Mouse (Mus musculus) Patski (cell line): Measurements from ENCODE around the gene Adipoq. TPM values are rescaled to one million over a fixed set of nuclear protein-coding genes. Genes with fewer than 3 reads are reported as not detected.
"Not testable (repeated sequence)": the region's sequence is repeated elsewhere in the genome, so short reads cannot be mapped to it uniquely, and the experiment has no call there.

ENCODE experiments used
- ATAC-seq: fragments of 100-300 bp; one replicate; pipeline ENCODE4 v1.8.0; 2021
- CTCF ChIA-PET: fragments of 350-600 bp; sonication (Branson Sonifier 250); formaldehyde crosslinking; loops from one replicate; lab custom pipeline; 2022; ENCODE audit warnings: inconsistent platforms; lab: Charles Lee
- POLR2A ChIA-PET: fragments of 350-600 bp; sonication (Branson Sonifier 250); formaldehyde crosslinking; loops from one replicate; lab custom pipeline; 2022; ENCODE audit warnings: antibody characterized with exemption, inconsistent platforms; lab: Charles Lee
- DNase-seq: peaks from one replicate; pipeline ENCODE4 v3.0.0-alpha.2; 2011; ENCODE audit warnings: low read depth, low spot score
- H3K27me3 ChIP-seq: fragments of 371-371 bp; one replicate; pipeline ENCODE4 v1.5.1; 2021
- CTCF ChIP-seq: fragments of 100-300 bp; IDR thresholded peaks from one replicate; pipeline ENCODE4 v1.5.1; 2021
- in situ Hi-C: fragments of 300-500 bp; cut with MboI; formaldehyde crosslinking; loops from 3 replicates; pipeline ENCODE4 v1.11.1; 2018; ENCODE audit warnings: low pct_unique_long_range_greater_than_20kb, mixed read lengths
- polyA plus RNA-seq: library from polyadenylated mRNA; unstranded; gene quantifications from one replicate; pipeline ENCODE4 v1.2.3, GENCODE M21; 2021

Adipoq gene
- polyA plus RNA-seq, result not detected

DNA sequence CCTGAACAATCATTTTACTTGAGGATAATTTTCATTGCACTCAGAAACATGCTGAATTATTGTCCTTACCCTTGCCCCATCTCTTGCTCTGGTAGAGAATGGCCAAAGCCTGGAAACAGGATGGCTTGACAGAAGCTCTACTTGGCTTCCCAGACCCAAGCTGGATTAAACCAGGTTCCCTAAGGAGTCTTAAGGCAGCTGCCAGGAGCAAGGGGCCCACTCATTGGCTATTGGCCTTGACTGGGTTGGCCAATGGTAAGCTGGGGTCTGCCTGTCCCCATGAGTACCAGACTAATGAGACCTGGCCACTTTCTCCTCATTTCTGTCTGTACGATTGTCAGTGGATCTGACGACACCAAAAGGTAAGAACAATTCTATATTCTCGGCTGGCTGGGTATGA, at the start of gene Adipoq:
TSS of gene Adipoq (plus strand) at position 257 of the 400 bp plus-strand sequence.
- POLR2A ChIA-PET, result no interaction called here
- in situ Hi-C loops, result no loop called here

DNA sequence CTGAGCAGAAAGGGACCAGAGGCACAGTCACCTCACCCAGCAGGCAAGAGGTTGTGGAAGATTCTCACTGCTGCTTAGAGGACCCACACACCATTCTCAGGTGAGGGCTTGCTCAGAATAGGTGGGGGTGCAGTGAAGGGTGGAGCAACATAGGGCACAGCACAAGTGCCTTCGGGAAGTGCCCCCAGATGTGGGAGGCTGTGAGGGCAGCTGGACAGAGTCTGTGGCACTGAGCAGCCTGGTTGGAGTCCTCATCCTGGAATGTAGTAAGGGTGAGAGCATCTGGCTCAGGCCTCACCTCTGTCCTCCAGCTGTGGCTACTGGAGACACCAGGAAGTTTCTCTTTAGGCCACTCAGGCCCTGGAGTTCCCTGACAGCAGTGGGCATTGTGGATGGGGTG, 49.5 kb upstream of the Adipoq start:
- DNase-seq, ATAC-seq, CTCF ChIA-PET, H3K27me3 ChIP-seq: not testable (repeated sequence)
- in situ Hi-C loops, result loop anchor here (25.0 kb wide), 1 partner anchor 815 kb away; no protein-coding TSS in a partner anchor
- POLR2A ChIA-PET, result interaction anchor here (1.2 kb wide), 1 partner anchor 10 kb away, joined by 4 read pairs; the partner anchor contains the start of gene Eif4a2

More for the DNA sequence above, at the start of gene Adipoq:
- CTCF ChIA-PET, result no interaction called here
- DNase-seq (no peak), ATAC-seq (no peak)
- no peak for TF ChIP-seq CTCF
- H3K27me3 ChIP-seq, result no peaks in the 10 kb centered on the region

DNA sequence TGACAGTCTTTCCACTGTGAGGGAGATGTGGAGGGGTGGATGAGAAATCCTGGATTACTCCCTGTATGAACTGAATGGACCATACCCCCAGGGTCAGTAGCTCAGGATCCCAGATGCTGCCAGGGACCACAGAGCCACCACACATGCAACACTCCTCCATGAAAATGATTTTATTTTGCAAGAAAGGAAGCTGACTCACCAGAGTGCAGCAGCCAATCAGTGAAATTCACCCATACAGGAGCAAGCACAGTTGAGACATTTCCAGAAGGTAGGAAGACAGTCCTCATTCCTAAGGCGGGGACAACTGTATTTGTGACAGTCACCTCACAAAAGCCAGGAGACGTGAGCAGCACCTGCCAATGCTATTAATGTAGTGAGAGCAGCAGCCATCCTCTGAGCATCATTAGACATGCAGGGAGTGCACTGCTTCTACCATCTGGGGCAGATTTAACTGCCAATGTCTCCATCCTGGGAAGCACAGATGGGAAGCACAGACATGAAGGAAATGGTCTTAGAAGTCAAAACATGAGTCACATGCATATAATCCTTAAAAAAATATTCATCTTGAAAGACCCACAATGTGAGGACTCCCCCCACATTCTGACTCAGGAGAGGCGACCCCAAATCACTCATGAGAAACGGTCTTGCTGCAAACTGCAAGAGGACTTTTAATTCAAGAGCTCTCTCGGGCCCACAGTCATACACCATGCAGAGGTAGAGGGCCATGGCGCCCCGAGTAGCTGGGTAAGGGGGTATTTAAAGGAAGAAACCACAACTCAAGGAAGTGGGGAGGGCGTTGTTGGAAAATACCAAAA, 48.8 kb upstream of the Adipoq start:
- CTCF ChIA-PET, H3K27me3 ChIP-seq, DNase-seq, ATAC-seq, POLR2A ChIA-PET: not testable (repeated sequence)
- in situ Hi-C loops, result loop anchor here (25.0 kb wide), 1 partner anchor 815 kb away; no protein-coding TSS in a partner anchor

DNA sequence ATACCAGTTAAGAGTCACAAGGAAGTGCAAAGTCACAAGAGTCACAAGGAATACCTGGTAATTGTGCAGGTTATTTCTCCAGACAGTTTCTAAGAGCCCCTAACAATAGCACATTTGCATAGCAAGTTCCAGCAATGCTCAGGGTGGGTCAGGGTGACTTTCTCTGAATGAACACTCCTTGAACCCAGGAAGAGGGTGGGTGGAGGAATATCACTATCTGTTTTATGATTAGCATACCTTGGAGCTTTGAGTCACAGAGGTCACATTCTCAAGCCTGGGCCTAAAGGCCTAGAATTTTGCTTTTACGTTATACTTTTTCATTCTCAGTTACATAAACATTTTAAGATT, 48.3 kb upstream of the Adipoq start:
- POLR2A ChIA-PET, DNase-seq, ATAC-seq, CTCF ChIA-PET, H3K27me3 ChIP-seq: not testable (repeated sequence)
- in situ Hi-C loops, result loop anchor here (25.0 kb wide), 1 partner anchor 814 kb away; no protein-coding TSS in a partner anchor

DNA sequence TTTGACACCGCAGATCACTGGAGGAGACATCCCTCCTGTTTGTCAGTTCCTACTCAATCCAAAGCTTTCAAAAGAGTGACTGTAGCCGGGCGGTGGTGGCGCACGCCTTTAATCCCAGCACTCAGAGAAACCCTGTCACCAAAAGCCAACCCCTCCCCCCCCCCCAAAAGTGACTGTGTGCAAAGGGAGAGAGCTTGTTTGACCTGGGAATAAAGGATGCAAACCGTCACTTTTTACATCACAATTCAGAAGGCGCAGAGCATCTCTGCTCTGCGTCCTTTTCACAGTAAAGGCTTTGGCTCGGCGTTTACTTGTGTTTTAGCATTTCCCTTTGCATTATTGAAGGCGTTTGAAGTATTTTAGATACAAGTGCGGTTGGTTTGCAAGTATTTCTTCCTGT, 46.7 kb upstream of the Adipoq start:
- no peak for TF ChIP-seq CTCF
- in situ Hi-C loops, result loop anchor here (25.0 kb wide), 1 partner anchor 813 kb away; no protein-coding TSS in a partner anchor
- CTCF ChIA-PET, result no interaction called here
- no peaks in the 10 kb centered on the region for H3K27me3 ChIP-seq
- ATAC-seq (no peak), DNase-seq (no peak)
- POLR2A ChIA-PET, result no interaction called here

DNA sequence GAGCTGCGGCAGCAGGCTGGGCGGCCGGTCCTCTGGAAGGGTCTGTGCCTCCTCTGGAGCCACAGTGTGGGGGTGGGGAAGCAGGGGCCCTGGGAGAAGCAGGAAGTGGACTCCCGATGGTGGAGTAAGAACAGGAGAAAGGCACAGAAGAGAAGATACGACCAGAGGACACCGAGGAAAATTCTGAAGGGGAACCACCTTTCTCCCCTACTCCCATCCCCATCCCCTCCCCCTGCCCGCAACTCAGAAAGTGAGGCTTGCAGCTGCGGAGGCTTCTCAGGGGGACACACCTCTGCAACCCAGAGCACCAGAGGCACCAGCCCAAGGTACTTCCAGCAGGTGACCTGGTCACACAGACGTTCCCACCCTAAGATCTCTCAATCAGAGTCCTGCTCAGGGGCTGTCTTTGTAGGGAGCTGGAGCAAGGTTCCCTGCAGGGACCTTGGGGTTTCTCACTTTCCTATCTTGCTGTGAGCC, 46.2 kb upstream of the Adipoq start:
- CTCF ChIA-PET, result no interaction called here
- in situ Hi-C loops, result no loop called here
- DNase-seq (no peak), ATAC-seq (no peak)
- no peaks in the 10 kb centered on the region for H3K27me3 ChIP-seq
- POLR2A ChIA-PET, result no interaction called here
- TF ChIP-seq CTCF, result no peak

DNA sequence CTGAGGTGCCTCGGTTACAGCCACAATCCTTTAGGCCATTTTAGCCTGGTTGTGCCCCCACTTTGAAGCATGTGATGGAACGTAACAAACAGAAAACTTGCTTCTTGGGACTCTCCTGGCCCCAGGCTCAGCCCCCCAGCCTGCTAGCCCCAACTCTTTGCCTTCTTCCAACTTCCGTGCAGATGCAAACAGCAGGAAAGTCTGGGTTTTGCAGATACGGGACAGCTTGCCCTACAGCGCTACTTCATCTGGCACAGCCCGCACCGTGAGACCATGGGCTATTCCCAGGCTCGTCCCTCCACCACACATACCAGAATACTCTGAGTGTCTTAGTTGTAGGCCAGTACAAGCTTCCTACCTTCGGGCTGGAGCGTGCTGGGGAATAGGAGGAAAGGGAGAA, 45.7 kb upstream of the Adipoq start:
- no peaks in the 10 kb centered on the region for H3K27me3 ChIP-seq
- ATAC-seq (no peak), DNase-seq (no peak)
- TF ChIP-seq CTCF, result no peak
- in situ Hi-C loops, result no loop called here
- CTCF ChIA-PET, result no interaction called here
- POLR2A ChIA-PET, result no interaction called here

DNA sequence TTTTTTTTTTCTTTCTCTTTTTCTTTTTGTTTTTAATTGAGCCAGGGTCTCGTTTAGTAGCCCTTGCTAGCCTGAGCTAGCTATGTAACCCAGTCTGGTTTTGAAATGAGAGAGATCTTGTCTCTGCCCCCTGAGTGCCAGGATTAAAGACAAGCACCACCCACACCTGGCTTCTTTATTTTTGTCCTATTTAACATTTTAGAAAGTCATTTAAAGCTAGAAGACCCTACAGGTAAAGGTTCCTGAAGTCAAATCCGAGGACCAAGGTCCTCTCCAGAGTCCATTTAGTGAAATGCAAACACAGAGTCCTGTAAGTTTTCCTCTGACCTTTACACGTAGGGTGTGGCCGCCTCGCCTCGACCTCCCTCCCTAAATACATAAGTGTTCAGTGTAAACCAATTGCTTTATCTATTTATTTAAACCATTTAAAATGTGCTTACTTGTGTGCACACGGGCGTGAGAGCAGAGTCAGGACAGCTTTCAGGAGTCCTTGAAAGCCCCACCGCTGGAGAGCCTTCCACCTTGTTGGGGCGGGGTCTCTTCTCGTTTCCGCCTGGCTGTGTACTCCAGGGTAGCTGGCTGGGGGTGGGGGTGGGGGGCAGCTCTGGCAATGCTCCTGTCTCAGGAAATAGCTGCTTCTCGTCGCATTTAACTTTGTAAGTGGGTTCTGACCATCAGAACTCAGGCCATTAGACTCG, 43.8 kb upstream of the Adipoq start:
- POLR2A ChIA-PET, result interaction anchor here (1.1 kb wide), 1 partner anchor 26 kb away, joined by 3 read pairs; the partner anchor contains the start of gene Rfc4
- TF ChIP-seq CTCF, result no peak
- ATAC-seq, result no peak
- CTCF ChIA-PET, result no interaction called here
- DNase-seq, result no peak
- no peaks in the 10 kb centered on the region for H3K27me3 ChIP-seq
- in situ Hi-C loops, result no loop called here

DNA sequence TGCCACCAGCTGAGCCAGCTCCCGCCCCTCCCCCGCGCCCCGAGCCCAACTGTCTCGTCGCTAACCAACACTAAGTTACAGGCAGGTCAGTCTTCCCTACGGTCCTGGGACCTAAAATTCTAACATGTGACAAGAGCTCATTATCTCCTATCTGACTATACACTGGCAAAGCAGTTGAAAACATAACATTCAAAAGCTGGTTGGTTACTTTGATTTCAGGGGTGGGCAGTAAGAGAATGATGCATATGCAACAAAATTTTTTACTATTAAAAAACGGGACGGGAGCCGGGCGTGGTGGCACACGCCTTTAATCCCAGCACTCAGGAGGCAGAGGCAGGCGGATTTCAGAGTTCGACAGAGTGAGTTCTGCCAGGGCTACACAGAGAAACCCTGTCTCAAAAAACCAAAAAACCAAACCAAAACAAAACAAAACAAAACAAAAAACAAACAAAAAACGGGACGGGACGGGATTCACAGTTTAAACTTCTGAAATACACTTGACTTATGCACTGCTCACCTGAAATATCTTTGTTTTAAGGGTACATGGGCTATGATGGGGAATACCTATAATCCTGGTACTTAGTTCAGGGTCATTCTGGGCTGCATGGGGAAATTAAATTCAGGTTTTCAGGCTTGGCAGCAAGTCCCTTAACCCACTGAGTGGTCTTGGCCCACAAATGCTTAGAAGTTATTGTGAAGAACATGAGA, 43.1 kb upstream of the Adipoq start:
- no peak for DNase-seq
- no peak for ATAC-seq
- no peaks in the 10 kb centered on the region for H3K27me3 ChIP-seq
- POLR2A ChIA-PET, result interaction anchor here (0.5 kb wide), 1 partner anchor 840 kb away, joined by 4 read pairs; no protein-coding TSS in a partner anchor
- CTCF ChIA-PET, result interaction anchor here (1.1 kb wide), 1 partner anchor 15 kb away, joined by 3 read pairs; no protein-coding TSS in a partner anchor
- in situ Hi-C loops, result no loop called here
- no peak for TF ChIP-seq CTCF

DNA sequence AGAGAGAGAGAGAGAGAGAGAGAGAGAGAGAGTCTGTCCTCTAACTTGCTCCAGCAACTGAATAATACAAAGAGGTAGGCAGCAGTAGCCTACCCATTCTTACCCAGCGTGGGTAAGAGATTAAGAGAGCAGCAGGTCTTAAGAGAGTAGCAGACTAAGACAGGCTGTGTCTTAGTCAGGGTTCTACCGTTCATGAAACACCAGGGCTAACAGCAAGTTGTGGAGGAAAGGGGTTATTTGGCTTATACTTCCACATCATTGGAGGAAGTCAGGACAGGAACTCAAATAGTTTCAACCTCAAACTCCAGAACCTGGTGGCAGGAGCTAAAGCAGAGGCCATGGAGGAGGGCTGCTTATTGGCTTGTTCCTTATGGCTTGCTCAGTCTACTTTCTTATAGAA, 42.5 kb upstream of the Adipoq start:
- H3K27me3 ChIP-seq, result no peaks in the 10 kb centered on the region
- in situ Hi-C loops, result no loop called here
- DNase-seq, result no peak
- ChIA-PET POLR2A (interaction anchor here (0.5 kb wide), 1 partner anchor 841 kb away, joined by 4 read pairs; no protein-coding TSS in a partner anchor), CTCF (interaction anchor here (1.1 kb wide), 1 partner anchor 16 kb away, joined by 3 read pairs; no protein-coding TSS in a partner anchor)
- TF ChIP-seq CTCF, result no peak
- ATAC-seq, result no peak
